Mouse (Mus musculus) lung, adult 2 months (tissue): Measurements from ENCODE around the gene Afap1l2.

ENCODE experiments used
- CTCF ChIP-seq: fragments of 200-500 bp; IDR thresholded peaks from 2 replicates; pipeline ENCODE4 v1.5.1; 2011; ENCODE audit warnings: mild to moderate bottlenecking, low read length, control low read depth; ENCODE audit not compliant: insufficient read depth
- POLR2A ChIP-seq: fragments of 200-500 bp; IDR thresholded peaks from 2 replicates; pipeline ENCODE4 v1.6.1; 2011; ENCODE audit warnings: low read depth, mild to moderate bottlenecking, control low read depth, low read length, borderline replicate concordance; ENCODE audit errors: extremely low read depth

DNA sequence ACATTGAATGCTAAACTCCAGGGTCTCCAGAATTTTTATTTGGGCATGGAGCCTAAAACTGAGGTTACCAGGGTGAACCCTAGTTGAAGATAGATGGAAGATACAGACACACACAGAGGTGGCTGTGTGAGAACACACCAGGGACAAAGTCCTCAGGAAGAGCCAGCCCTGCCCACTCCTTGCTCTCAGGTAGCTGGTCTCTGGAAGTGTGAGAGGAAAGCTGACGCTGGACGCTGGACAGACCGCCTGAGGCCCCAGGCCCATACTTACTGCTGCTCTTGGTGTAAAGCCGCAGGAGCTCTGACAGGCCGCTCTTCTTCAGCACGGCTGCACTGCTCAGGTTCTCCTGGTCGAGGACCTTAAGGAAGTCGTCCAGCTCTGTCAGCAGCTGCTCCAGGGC is 58.2 kb downstream of the Afap1l2 start:
- TF ChIP-seq CTCF (no peak), POLR2A (no peak)
